Mouse (Mus musculus): Measurements from ENCODE around the gene Opa1.

Opa1 gene

GRCm38 (mm10) chr16:29687987-29688885 lies 109.1 kb downstream of the Opa1 start:
- in situ Hi-C loops (cut with MboI; ENCODE audit: low sequenced_read_pairs): no loop called here

GRCm38 (mm10) chr16:29689187-29689819 lies 110.2 kb downstream of the Opa1 start:
- in situ Hi-C loops (cut with MboI; ENCODE audit: low sequenced_read_pairs): no loop called here

DNA sequence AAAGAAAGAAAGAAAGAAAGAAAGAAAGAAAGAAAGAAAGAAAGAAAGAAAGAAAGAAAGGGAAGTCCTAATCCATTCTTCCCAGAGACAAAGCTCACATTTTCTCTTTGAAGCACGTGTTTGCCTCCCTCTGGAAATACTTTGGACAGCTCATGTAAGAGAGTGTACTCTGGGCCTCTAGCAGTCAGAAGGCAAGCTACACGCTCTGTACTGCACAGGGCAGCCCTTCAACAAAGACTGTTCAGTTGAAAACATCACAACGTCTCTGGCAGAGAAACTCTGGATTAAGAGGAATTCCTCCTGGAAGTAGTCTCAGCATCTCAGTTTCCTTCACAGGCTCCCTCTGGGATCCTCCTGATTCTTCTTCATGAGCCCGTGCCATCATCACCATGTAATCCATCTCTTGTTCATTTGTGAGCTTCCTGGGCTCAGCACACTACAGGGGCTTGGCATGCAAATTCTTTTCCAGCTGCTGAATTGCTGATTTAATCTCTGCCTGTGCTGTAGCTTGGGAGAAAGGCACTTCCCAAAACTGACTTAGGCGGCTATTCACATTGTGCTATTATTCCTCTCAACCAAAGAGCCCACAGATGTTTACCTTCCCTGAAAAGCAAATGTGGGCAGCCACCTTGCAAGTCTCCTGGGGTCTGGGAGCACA lies 114.0 kb downstream of the Opa1 start:
- in situ Hi-C loops (cut with MboI; ENCODE audit: low sequenced_read_pairs): no loop called here

- in situ Hi-C loops (cut with MboI; ENCODE audit: low sequenced_read_pairs): no loop called here
These were observed 114.8 kb downstream of the Opa1 start for GRCm38 (mm10) chr16:29693791-29694419.

GRCm38 (mm10) chr16:29694420-29694959 lies 115.4 kb downstream of the Opa1 start:
- in situ Hi-C loops (cut with MboI; ENCODE audit: low sequenced_read_pairs): no loop called here
